Mouse (Mus musculus): Measurements from ENCODE around the gene Phospho1. TPM values are rescaled to one million over a fixed set of nuclear protein-coding genes. Genes with fewer than 3 reads are reported as not detected.
A peak's percentile ranks its signal among the peaks of the same experiment; 100 is the strongest.

Gene Phospho1
- polyA plus RNA-seq, 1 experiment from 2014 or later, result 8.3 TPM

DNA sequence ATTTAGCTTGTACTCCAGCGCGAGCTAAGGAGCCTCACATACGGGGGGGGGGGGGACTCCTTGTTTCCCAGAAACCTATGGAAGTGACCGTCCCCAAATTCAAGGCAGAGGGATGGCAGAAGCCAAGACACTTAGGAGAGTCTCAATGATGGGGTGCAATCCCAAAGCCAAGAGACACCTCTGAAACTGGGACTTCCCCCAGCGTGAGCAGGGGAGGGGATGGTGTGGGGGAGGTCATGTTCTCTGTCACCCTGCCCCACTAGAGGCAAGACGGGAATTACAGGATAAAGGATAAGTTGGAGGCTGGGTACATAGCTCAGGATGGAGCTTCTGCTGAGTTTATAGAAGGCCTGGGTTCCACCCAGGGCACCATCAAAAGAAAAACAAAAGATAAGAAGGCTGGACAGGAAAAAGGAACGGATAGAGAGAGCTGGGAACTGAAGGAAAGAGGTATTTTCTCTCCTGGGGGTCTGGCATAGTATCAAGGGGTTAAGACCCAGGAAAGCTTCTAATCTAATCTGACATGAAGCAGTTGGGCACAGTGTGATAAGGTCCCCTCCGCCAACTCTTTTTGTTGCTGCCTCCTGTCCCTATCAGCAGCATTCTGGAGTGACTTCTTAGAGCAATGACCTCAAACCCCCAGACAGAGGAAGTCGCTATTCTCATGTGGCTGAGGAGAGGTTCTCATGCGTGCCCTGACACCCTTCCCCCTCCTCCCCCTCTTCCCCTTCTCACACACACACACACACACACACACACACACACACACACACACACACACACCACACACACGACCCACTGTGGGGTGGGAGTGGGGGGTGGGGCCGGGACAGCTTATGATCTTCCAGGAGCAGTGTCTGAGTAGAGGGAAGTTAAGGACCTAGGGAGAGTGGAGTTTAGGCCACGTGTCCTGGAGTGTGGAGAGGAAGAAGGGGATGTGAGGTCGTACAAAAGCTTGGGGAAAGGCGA, 10.7 kb downstream of the Phospho1 start:
- 22% methylated on average over 15 of the region's 15 CpGs for WGBS
- H3K4me2 ChIP-seq (replicated peaks), result no peak overlapping the region; the same call in 1 of the 2 replicates
- H3K9me3 ChIP-seq (replicated peaks), result no peaks in the 10 kb centered on the region
- no peak overlapping the region for H3K4me3 ChIP-seq (replicated peaks)
- H3K36me3 ChIP-seq, result no peaks in the 10 kb centered on the region
- H3K4me1 ChIP-seq, result peaks cover 56% of the 10 kb centered on the region
- H3K9ac ChIP-seq, result no peak overlapping the region
- H3K27me3 ChIP-seq, result peaks cover 72% of the 10 kb centered on the region
- no peak for ATAC-seq (ENCODE audit: insufficient number of reproducible peaks, low FRiP score, low TSS enrichment, low read depth)
- H3K27ac ChIP-seq (replicated peaks), result no peak overlapping the region

DNA sequence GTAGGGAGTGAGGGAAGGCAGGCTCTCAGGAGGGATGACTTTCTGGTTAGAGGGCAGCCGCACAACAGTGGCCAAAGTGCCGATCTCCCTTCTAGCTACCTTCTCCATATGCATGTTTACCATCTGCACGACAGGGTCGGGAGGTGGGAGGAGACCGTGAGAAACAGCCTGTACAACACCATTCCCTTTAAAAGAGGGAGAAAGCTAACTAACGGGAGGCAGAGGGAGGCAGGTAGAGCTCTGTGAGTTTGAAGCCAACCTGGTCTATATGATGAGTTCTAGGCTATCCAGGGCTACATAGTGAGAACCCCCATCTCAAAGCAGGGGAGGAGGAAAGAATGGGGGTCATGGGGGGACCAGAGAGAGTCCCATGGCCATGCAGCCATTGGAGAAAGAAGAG, 11.5 kb downstream of the Phospho1 start:
- H3K36me3 ChIP-seq, result no peaks in the 10 kb centered on the region
- no peak overlapping the region for H3K27ac ChIP-seq (replicated peaks)
- H3K4me1 ChIP-seq, result peaks cover 48% of the 10 kb centered on the region
- no peaks in the 10 kb centered on the region for H3K9me3 ChIP-seq (replicated peaks)
- H3K4me3 ChIP-seq (replicated peaks), result no peak overlapping the region
- WGBS, result 43% methylated on average over 6 of the region's 6 CpGs
- no peak overlapping the region for H3K4me2 ChIP-seq (replicated peaks)
- peaks cover 64% of the 10 kb centered on the region for H3K27me3 ChIP-seq
- no peak overlapping the region for H3K9ac ChIP-seq
- no peak for ATAC-seq (ENCODE audit: insufficient number of reproducible peaks, low FRiP score, low TSS enrichment, low read depth)

DNA sequence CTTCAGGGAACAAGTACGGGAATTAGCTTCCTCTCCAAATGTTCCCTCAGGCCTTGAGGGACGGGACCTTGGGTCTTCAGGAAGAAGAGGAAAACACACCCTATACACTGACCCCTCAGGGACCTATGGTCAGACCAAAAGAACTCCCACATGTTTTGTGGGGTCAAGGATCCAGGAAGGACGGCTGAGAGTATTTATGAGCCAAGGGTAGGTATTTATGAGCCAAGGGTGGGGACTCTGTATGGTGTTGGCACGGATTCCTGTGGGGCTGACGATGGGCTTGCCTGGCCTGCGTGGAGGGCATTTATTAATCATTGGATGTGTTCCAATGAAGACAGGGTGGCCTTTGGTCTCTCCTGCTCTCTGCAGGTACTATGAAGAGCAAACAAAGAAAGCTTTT, 12.1 kb downstream of the Phospho1 start:
- peaks cover 61% of the 10 kb centered on the region for H3K27me3 ChIP-seq

DNA sequence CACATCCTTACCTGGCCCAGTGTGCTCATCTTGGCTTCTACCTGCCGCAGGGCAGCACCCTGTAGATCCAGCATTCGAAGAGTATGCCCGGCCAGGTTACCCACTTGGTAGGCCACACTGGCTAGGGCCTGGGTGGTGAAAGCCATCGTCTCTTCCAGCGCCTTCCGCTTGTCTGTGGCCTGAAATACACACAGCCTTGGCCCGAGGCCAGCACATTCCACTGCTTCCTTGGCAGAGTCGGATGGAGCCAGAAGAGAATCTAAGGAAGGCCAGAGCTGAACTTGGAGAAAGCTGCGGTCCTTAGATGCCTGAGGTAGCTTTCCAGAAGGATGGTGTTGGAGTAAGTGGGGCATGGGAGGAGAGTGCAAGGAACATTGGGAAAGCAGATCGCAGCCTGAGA, 12.8 kb downstream of the Phospho1 start, which contains the start of gene Gngt2:
Gngt2 (plus strand) TSS at position 158 of the 400 bp plus-strand sequence.
- H3K4me2 ChIP-seq (replicated peaks), result peak within 1 kb of the TSS; percentile 24; the same call in 1 of the 2 replicates
- no peaks in the 10 kb centered on the region for H3K9me3 ChIP-seq (replicated peaks)
- 0 out of 2 replicates have a peak, but pooled peaks have one; percentile 5 for ATAC-seq (ENCODE audit: insufficient number of reproducible peaks, low FRiP score, low TSS enrichment, low read depth)
- H3K27ac ChIP-seq (replicated peaks), result peak within 1 kb of the TSS; percentile 22; the same call in 1 of the 2 replicates
- H3K27me3 ChIP-seq, result peaks cover 61% of the 10 kb centered on the region
- H3K4me1 ChIP-seq, result peaks cover 44% of the 10 kb centered on the region
- no peaks in the 10 kb centered on the region for H3K36me3 ChIP-seq
- WGBS, result 43% methylated on average over 10 of the region's 10 CpGs
- no peak within 1 kb of the TSS for H3K4me3 ChIP-seq (replicated peaks)
- H3K9ac ChIP-seq, result no peak within 1 kb of the TSS

More for the DNA sequence above, 12.1 kb downstream of the Phospho1 start:
- Histone ChIP-seq H3K27ac (replicated peaks) (no peak overlapping the region), H3K4me3 (replicated peaks) (no peak overlapping the region), H3K36me3 (no peaks in the 10 kb centered on the region), H3K9ac (no peak overlapping the region), H3K4me2 (replicated peaks) (no peak overlapping the region), H3K9me3 (replicated peaks) (no peaks in the 10 kb centered on the region), H3K4me1 (peaks cover 42% of the 10 kb centered on the region)
- WGBS, result 49% methylated on average over 6 of the region's 6 CpGs
- ATAC-seq (ENCODE audit: insufficient number of reproducible peaks, low FRiP score, low TSS enrichment, low read depth), result no peak

DNA sequence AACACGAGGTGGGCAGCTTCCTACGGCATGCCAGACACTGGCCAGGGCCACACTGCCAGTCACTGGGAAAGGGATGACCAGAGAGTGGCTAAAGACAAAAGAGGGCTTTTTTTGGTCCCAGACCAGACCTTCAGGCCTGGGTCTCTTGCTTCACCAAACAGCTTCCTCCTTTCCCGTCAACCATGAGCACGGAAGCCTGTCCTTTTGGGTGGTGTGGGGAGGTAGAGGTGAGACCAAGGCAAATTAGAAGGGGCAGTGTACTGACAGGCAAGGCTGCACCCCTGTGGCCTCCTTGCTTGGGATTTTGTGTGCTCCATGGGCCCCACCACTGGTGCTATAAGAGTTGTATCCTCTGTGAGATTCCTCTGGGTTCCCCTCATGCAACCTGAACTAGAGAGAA, 14.3 kb downstream of the Phospho1 start:
- Histone ChIP-seq H3K4me2 (replicated peaks) (no peak overlapping the region), H3K27me3 (peaks cover 46% of the 10 kb centered on the region), H3K4me1 (peaks cover 47% of the 10 kb centered on the region), H3K9me3 (replicated peaks) (no peaks in the 10 kb centered on the region), H3K9ac (no peak overlapping the region), H3K36me3 (no peaks in the 10 kb centered on the region), H3K27ac (replicated peaks) (no peak overlapping the region), H3K4me3 (replicated peaks) (no peak overlapping the region)
- ATAC-seq (ENCODE audit: insufficient number of reproducible peaks, low FRiP score, low TSS enrichment, low read depth), result no peak
- WGBS, result 75% methylated on average over 4 of the region's 4 CpGs

DNA sequence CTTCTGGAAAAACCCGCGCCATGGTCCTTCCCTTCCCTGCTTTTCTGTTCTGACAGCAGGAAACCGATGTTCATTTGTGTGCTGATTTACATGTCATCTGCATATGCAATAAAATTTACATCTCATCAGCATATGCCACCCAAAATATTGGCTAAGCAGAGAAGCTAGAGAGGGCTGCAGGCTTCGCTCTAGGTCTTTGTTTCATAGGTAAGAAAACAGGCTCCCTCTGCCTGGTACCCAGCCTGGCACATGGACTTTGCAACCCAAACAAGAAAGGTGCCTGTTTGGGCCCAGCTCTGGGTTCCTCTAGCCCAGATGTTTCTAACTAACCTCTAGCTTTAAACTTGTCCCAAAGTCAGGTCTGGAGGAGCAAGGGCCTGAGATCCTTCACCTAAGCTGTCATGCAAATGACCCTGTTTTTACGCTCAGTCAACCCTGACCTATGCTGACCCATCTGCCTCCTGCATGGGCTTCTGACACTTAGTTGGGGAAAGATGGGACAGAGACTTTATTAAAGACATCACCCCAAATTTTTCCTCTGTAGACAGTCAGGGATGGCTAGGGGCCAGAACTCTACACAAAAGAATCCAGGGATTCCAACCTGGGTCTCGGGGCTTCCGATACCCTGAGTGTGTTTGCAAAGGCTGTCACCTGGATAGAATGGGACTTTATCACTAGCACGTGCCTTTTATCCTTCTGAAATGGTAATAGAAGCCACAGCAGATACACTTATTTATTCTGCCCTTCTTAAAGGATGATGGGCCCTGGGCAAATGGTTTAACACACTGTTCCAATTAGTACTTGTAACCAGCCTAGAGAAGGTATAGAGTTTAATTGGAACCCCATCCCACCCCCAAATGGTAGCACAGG, 14.9 kb downstream of the Phospho1 start:
- H3K36me3 ChIP-seq, result no peaks in the 10 kb centered on the region
- WGBS, result 75% methylated on average over 8 of the region's 8 CpGs
- H3K27ac ChIP-seq (replicated peaks), result no peak overlapping the region
- no peaks in the 10 kb centered on the region for H3K9me3 ChIP-seq (replicated peaks)
- H3K4me3 ChIP-seq (replicated peaks), result no peak overlapping the region
- H3K27me3 ChIP-seq, result peaks cover 42% of the 10 kb centered on the region
- H3K4me1 ChIP-seq, result peaks cover 40% of the 10 kb centered on the region
- H3K9ac ChIP-seq, result no peak overlapping the region
- H3K4me2 ChIP-seq (replicated peaks), result no peak overlapping the region
- ATAC-seq (ENCODE audit: insufficient number of reproducible peaks, low FRiP score, low TSS enrichment, low read depth), result no peak

DNA sequence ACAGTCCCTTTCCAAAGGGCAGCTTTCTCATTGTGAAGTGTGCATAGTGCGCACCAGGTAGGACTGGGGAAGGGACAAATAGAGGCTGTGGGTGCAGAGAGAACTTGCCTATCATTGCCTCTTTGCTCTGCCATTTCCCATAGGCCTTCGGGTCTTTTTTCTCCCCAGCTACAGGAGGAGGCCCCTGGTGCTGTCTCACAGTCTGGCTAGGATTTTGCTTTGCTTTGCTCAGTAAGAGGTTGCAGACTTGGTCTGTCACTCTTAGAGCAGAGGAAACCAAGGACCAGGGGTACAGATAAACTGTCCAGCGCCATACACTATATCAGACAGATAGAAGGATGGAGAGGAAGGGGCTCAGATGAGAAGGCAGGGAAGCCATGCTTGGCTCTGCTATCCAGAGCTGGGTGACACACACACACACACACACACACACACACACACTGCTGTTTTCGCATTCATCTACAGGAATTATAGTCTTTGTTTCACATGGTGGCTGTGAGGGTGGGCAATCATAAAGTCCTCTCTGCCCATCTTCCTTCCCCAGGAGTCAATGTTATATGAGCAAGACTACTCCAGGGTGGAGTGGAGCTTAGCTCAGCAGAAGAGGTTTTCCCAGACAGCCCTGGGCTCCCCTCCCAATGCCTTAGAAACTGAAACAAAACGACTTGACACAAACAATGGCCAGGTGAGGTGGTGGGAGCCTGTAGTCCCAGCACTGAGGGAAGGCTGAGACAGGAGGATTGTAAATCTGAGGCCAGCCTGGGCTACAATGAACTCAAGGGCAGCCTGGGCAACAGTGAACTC, 16.6 kb downstream of the Phospho1 start:
- no peak for ATAC-seq (ENCODE audit: insufficient number of reproducible peaks, low FRiP score, low TSS enrichment, low read depth)
- WGBS, result 77% methylated on average over 5 of the region's 5 CpGs
- Histone ChIP-seq H3K4me3 (replicated peaks) (peak overlapping the region; percentile 19), H3K4me2 (replicated peaks) (peak overlapping the region; percentile 11; the same call in 1 of the 2 replicates), H3K36me3 (no peaks in the 10 kb centered on the region), H3K27ac (replicated peaks) (no peak overlapping the region), H3K9me3 (replicated peaks) (no peaks in the 10 kb centered on the region), H3K27me3 (peaks cover 29% of the 10 kb centered on the region), H3K9ac (no peak overlapping the region), H3K4me1 (peaks cover 34% of the 10 kb centered on the region)

DNA sequence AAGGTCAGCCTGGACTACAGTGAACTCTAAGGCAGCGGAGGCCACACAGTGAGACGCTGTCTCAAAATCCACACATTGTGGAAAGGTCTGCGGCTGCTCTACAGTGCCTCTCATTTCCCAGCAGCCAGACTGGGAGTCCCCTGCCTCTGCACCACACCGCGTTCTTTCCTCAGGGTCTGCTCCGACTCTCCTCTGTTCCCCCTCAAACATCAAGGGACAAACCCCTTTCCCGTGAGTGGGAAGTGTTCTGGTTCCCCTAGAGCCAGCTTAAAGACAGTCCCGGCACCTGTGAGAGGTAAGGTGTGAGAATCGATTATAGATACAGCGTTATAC, 17.2 kb downstream of the Phospho1 start:
- 59% methylated on average over 10 of the region's 10 CpGs for WGBS
- H3K4me2 ChIP-seq (replicated peaks), result peak overlapping the region; percentile 11; the same call in 1 of the 2 replicates
- H3K9me3 ChIP-seq (replicated peaks), result no peaks in the 10 kb centered on the region
- ATAC-seq (ENCODE audit: insufficient number of reproducible peaks, low FRiP score, low TSS enrichment, low read depth), result no peak
- no peak overlapping the region for H3K9ac ChIP-seq
- H3K27ac ChIP-seq (replicated peaks), result no peak overlapping the region; the same call in 1 of the 2 replicates
- no peaks in the 10 kb centered on the region for H3K36me3 ChIP-seq
- H3K4me3 ChIP-seq (replicated peaks), result peak overlapping the region; percentile 19
- peaks cover 23% of the 10 kb centered on the region for H3K27me3 ChIP-seq
- H3K4me1 ChIP-seq, result peaks cover 28% of the 10 kb centered on the region

DNA sequence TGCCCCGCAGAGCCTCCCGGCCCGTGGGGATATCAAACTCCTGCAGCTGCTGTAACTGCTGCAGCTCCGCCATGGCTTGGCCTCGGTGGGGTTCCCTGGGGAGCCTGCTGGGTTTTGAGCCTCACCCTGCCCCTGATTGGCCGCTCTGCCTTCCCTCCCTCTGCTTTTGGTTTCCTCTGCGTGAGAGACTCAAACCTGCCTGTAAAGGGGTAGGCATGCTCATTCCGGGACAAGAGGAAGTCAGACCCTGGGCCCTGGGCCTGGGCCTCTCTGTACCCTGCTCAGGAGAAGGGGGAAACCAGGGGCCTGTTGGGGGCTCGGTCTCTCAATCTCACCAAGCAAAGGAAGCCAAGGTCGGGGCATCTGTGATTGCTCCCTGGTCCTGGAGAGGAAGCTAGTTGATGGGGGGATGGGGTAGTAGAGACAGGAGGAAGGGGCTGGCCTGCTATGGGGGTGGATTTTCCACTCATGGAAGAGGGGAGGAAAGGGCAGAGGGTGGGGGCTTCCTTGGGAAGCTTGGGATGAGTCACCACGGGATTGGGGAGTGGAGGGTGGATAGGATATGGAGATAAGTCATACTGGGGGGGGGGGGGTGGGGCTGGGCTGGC, 17.9 kb downstream of the Phospho1 start, which contains the start of gene Abi3:
Abi3 (minus strand) TSS at position 403 of the 608 bp plus-strand sequence.
- H3K9me3 ChIP-seq (replicated peaks), result no peaks in the 10 kb centered on the region
- 11% methylated on average over 11 of the region's 11 CpGs for WGBS
- H3K36me3 ChIP-seq, result no peaks in the 10 kb centered on the region
- H3K4me3 ChIP-seq (replicated peaks), result peak within 1 kb of the TSS; percentile 19
- peak; percentile 44; the same call in 1 of the 2 replicates for ATAC-seq (ENCODE audit: insufficient number of reproducible peaks, low FRiP score, low TSS enrichment, low read depth)
- H3K4me1 ChIP-seq, result peaks cover 21% of the 10 kb centered on the region
- H3K4me2 ChIP-seq (replicated peaks), result peak within 1 kb of the TSS; percentile 11; the same call in 1 of the 2 replicates
- peaks cover 16% of the 10 kb centered on the region for H3K27me3 ChIP-seq
- H3K9ac ChIP-seq, result no peak within 1 kb of the TSS
- H3K27ac ChIP-seq (replicated peaks), result peak within 1 kb of the TSS; percentile 39

DNA sequence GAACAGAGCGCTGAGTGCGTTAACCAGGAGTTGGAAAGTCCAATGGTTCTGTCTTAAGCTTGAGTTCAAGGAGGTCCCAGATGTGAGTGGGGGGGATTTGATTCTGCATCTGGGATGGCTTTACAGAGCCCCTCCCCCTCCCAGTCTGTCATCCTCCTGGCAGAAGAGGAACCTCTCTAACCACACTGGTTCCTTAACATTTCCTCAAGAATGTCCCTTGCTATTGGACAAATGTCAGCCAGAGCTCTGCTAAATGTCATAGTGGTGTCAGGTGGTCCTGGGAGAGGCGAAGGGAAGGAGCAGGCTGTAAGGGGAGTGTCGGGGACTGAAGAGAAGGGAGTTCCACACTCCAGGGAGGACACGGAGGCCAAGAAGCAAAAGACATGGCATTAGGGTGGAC, 18.7 kb downstream of the Phospho1 start:
- H3K9ac ChIP-seq, result no peak overlapping the region
- H3K27me3 ChIP-seq, result peaks cover 16% of the 10 kb centered on the region; the same call in 1 of the 2 replicates
- H3K4me2 ChIP-seq (replicated peaks), result no peak overlapping the region
- WGBS, result 64% methylated on average over 5 of the region's 5 CpGs
- H3K36me3 ChIP-seq, result no peaks in the 10 kb centered on the region
- H3K4me3 ChIP-seq (replicated peaks), result no peak overlapping the region
- 0 out of 2 replicates have a peak overlapping the region, but pooled peaks have one; percentile 22 for H3K27ac ChIP-seq (replicated peaks)
- no peaks in the 10 kb centered on the region for H3K9me3 ChIP-seq (replicated peaks)
- ATAC-seq (ENCODE audit: insufficient number of reproducible peaks, low FRiP score, low TSS enrichment, low read depth), result no peak
- H3K4me1 ChIP-seq, result peaks cover 13% of the 10 kb centered on the region

Data from embryonic facial prominence, embryonic 15.5 days (tissue).